Mouse (Mus musculus) retina, adult 2 months (tissue): ENCODE results near the gene Serf2.
"Not testable (repeated sequence)": the region's sequence is repeated elsewhere in the genome, so short reads cannot be mapped to it uniquely, and the experiment has no call there.

Experiments
- DNase-seq: peaks from one replicate; pipeline ENCODE4 v3.0.0-alpha.2; 2012; ENCODE audit warnings: low read depth, low spot score

Gene Serf2

DNA sequence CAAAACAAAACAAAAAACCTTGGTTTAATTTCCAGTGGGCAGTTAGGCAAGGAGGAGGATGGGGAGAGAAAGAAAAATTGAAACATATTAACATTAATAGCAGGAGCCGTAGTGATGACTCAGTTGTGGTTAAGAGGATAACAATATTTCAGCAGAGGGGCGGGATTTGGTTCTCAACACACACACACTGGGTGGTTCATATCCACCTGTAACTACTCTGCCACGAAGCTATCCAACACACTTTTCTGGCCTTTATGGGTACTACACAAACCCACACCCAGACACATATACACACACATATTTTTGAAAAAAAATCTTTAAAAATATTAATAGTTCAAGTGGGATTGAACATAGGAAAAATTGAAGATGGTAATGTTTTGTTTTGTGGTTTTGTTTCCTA, 2.0 kb upstream of the Serf2 start:
- no peak for DNase-seq

DNA sequence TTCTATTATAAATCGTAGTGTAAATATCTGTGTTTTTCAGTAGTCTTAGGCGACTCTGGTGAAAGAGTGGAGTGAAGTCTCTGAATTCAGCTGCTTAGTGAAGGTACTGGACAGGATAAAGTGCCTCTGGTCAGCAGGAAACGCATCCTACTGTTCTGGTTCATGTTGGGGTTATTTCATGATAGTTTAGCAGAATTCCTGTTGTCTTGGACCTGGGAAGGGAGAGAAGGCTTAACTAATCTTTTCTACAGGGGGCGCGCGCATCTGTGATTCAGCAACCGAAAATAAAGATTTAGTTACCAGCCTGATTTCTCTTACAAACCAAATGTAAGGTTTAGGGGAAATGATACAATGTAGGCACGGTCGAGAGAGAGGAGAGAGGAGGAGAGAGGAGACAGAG, 859 bp upstream of the Serf2 start:
- DNase-seq: no peak

GRCm38 (mm10) chr2:121449545-121450011, 583 bp downstream of the Serf2 start:
- no peak for DNase-seq

GRCm38 (mm10) chr2:121450093-121450492, 1.1 kb downstream of the Serf2 start:
- no peak for DNase-seq

GRCm38 (mm10) chr2:121452361-121452760, 3.4 kb downstream of the Serf2 start:
- no peak for DNase-seq

GRCm38 (mm10) chr2:121452990-121453389, 4.0 kb downstream of the Serf2 start, which contains the start of gene Hypk:
TSS of gene Hypk (plus strand) at chr2:121453290.
- no peak for DNase-seq

GRCm38 (mm10) chr2:121453917-121454316, 4.9 kb downstream of the Serf2 start:
- DNase-seq: no peak

DNA sequence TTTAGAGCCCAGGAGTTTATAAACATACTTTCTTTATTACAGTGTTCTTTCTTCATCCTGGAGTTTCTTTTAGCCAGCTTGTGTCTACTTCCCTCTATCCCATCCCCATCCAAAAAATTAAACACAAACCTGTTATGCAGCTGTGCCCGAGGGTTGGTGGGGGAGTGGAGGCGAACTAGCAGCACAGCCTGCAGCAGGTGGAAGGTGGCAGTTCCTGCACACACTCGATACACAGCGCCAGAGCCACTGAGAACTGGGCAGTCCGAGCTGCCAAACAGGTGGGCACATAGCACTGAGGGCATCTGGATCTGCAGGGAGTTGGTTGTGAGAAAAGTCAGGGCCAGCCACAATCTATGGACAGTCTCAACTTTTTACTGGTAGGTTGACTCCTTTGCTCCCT, 6.5 kb downstream of the Serf2 start:
- DNase-seq: no peak

DNA sequence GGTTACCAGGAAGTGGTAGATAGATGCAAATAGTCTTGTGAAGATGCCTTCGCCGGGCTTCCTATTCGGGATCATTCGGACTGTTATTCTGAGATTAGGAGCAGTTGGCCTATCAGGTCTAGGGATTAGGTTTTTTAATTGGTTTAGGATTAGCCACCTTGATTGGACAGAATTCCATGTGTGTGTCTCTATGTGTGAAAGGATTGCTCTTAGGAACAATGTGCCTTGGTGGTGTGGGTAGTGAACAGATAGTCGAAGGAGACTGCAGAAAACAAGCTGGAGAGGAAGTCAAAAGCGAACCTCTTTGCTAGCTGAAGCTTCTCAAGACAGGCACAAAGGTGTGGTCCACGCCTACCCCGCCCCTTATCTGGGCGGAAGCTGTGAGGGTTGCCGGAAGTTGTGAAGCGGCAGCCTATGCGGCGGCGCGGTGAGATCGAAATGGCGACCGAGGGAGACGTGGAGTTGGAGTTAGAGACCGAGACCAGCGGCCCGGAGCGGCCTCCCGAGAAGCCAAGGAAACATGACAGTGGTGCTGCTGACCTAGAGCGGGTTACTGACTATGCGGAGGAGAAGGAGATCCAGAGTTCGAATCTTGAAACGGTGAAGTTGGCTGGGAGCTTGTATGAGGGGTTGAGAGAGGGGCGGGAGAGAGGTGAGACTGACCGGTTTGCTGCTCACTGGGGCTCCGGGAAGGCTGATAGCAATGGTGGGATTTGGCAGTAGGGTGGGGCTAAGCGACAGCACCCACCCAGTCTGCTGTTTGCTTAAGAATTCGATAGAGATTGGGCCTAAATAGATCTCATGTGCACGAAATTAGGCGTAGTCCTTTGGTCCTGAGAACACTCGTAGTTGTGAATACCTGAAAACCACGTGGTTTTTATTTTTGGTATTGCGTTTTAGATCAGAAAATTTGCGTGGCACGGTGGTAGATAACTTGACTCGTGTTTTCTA, 8.0 kb downstream of the Serf2 start, which contains the start of gene Serinc4:
Gene Serinc4 (minus strand): TSS at position 90 of the 951 bp plus-strand sequence.
- DNase-seq: peak; percentile 84

DNA sequence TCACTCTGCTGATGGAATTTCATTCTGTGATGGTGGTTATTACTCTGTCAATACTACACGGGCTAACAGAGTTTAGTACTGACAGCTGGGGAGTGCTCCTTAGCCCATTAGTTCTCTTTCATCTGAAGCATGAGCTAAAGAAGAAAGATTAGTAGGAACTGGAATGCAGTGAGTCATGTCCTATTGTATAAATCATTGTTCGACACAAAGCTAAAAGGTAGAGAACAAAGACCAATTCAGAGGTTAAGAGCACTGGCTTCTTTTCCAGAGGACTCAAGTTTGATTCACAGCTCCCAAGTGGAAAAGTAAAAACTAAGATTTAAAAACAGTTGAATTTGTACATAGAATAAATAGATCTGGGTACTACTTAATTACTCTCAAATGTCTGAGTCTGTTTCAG, 11.1 kb downstream of the Serf2 start:
- no peak for DNase-seq

- not testable (repeated sequence) for DNase-seq
Observed at GRCm38 (mm10) chr2:121468982-121469381, 20.0 kb downstream of the Serf2 start.

DNA sequence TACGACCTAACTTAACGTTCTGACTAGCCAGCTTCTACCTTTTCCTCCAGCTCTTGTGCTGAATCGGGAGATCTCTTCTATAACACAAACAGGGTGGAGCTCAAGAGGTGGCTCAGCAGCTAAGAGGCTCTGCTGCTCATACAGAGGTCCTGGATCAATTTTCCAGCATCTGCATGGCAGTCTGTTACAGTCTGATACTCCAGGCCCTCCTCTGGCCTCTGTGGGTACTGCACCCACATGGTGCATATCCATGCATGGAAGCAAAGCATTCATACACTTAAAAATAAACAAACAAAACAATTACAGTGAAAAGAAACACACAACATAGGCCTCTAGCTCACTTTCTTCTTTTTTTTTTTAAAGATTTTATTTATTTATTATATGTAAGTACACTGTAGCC, 23.8 kb downstream of the Serf2 start:
- DNase-seq: not testable (repeated sequence)

GRCm38 (mm10) chr2:121473301-121474179, 24.5 kb downstream of the Serf2 start, which contains the start of gene Mfap1b:
TSS of gene Mfap1b (minus strand) at chr2:121474067.
- DNase-seq: peak; percentile 81

DNA sequence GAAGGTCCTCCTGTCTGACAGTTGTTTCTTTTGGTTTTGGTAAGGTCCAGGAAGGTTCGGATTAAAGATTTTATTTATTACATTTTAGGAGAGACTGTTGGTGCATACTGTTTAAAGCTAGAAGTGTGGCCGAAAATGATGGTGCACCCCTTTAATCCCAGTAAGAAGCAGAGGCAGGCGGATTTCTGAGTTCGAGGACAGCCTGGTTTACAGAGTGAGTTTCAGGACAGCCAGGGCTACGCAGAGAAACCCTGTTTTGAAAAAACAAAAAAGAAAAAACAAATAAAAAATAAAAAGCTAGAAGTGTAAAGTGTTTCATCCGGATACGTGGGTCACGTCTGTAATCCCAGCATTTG, 25.2 kb downstream of the Serf2 start:
- no peak for DNase-seq

DNA sequence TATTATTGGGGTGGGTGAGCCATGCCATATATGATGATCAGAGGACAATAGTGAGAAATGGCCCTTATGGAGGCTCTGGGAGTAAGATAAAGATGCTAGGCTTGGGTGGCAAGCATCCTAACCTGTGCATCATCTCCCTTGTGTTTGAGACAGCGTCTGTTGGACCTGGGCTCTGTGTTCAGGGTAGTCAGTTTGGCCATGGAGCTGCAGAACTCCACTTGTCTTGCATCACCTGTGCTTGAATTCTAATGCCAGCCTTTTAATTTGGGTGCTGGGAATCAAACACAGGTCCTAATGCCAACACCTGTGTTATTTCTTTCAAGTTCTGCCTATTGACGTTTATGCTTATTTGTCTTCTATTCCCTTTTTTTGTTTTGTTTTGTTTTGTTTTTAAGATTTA, 26.3 kb downstream of the Serf2 start:
- DNase-seq: not testable (repeated sequence)

GRCm38 (mm10) chr2:121477491-121478266, 28.7 kb downstream of the Serf2 start:
- no peak for DNase-seq

- no peak for DNase-seq
Observed at GRCm38 (mm10) chr2:121480498-121480897, 31.5 kb downstream of the Serf2 start.

DNA sequence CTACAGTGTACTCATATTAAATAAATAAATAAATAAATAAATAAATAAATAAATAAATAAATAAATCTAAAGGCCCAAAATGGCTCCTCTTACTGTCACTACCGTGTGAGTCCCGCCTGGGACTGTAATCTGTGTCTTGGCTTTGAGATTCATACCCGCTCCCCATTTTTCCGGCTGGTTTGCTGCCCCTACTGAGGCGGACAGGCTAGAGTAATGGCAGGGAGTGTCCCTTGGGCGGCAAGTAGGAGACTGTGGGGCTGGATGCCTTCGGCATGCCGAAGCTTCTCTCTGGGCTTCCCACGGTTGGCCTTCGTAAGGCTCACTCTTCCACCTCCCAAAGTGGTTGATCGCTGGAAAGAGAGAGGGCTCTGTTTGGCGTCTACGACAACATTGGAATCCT, 31.9 kb downstream of the Serf2 start:
- DNase-seq: not testable (repeated sequence)

- DNase-seq: no peak
Observed at GRCm38 (mm10) chr2:121483576-121483975, 34.6 kb downstream of the Serf2 start.

GRCm38 (mm10) chr2:121484403-121484802, 35.4 kb downstream of the Serf2 start:
- not testable (repeated sequence) for DNase-seq

- DNase-seq: not testable (repeated sequence)
Observed at GRCm38 (mm10) chr2:121501550-121501949, 52.6 kb downstream of the Serf2 start.
